Mouse (Mus musculus) kidney, postnatal 25 days (tissue): ENCODE data around the gene Grk6.

Experiments used
- DNase-seq, 2 experiments: peaks; one replicate each; pipeline ENCODE4 v3.0.0; 2021; ENCODE audit warnings: mixed read lengths in 2 of 2

Grk6 gene

DNA sequence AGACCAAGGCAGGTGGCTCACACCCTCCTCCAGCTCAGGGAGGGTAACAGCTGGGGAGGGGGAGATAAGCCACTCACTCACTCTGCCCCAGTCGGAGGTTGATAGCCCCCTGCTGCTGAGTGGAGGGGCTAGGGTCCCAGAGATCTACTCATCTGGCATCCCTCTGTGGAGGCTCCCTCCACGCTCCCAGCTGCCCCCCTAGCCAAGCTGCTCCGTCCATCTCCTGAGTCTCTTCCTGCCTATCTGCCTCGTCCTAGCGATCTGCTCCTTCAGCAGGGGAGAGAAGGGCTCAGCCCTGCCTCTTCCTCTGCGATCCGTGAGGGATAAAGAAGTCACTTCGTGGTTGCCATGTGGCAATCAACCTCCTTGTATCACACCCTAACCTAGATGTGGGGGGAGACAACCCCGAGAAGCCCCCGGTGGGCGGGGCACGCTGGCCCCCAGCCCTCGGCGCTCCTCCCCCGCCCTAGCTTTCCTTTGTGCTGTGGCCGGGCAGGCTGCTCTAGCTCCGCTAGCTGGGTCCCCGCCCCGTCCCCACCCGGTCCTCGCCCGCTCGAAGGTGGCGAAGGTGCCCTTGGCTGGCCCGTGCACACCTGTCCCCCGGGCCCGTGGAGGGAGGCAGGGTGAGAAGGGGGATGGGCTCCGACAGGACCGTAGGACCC lies 42.2 kb downstream of the Grk6 start:
- peak in 1 of 2 experiments; percentile 69 for DNase-seq

DNA sequence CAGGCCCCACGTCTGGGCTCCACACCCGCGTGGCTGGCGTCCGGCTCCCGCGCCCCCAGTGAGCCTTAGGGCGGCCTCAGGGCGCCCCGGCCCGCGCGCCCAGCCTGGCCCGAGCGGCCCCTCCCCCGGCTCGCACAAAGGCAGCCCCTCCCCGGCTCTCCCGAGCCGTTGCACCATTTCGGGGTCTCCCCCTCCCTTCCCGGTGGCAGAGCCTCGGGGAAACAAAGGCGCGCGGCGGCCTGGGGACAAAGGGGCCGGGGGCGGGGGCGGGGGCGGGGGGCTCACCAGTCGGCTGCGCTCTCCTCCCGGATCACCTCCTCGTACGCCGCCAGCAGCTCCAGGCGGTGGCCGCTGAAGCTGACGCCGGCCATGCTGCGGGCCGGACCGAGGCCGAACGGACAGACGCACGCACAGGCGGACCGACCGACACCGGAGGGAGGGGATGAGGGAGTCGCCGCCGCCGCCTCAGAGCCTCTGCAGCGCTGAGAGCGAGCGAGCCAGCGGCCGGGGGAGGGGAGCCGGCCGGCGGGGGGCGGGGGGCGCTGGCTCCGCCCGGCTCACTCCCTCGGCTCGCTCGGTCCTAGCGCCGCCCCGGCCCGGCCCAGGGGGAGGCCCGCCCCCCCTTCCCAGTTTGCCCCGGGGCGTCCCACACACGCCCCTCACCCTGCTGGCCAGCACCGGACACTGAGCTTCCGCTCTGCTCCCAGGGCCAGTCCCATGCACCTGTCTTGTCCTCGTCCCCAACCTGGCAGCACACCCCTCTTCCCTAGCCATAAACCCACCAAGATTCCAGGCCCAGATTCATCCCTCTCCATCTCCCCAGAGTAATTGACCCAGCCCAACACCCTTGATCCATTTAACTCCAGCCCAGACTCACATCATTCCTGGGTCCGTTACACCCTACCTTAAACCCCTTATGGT lies 43.0 kb downstream of the Grk6 start, which contains the start of gene Dbn1:
Gene Dbn1 (minus strand): TSS at position 534 of the 921 bp plus-strand sequence.
- peak; percentile 47 to 74 for DNase-seq

DNA sequence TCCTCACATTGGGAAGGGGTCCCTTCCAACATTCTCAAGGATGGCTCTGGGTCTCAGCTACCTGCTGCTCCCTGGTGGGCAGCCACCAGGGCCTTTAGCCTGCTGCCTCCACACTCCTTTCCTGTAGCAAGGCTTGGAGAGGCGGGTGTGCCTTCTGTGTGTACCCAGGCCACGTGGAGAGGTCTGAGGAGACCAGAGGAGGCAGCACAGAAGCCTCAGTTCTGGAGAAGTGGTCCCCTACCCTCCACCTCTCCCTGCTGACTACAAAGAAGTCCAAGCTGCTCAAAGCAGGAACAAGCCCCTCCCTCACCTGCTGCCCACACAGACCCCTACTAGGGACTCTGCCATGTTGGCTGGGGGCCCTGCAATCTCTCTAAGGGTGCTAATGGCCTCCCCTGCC lies 49.4 kb downstream of the Grk6 start:
- no peak for DNase-seq

DNA sequence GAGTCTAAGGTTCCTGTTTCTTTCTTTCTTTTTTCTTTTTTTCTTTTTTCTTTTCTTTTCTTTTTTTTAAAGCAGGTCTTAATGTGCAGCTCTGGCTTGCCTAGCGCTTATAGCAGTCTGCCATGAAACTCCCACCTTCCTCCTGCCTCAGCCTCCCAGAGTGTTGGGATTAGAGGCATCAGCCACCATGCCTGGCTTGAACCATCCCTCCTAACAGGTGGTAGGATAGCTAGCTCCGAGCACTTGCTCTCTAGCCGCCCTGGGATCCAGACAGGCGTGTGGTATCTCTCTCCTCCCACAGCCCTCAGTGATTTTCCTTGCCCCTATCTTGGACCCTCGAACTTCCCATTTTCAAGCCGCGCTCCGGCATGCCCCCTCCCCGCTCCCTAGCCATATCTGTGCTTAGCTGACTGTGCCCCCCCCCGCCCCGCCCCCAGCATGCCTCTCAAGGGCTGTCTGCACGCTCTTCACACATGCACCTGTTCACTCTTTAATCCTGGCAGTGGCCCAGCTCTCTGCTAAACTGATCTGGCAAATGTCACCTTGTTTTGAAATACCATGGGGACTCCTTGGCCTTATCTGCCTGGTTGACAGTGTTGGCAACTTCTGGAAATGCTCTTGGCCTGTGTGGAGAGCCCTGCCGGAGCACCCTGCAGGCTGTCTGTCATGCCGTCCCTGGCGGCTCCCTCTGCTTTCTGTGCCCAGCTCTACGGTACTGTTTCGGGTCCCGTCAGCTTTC lies 50.2 kb downstream of the Grk6 start:
- DNase-seq = peak; percentile 51 to 63

DNA sequence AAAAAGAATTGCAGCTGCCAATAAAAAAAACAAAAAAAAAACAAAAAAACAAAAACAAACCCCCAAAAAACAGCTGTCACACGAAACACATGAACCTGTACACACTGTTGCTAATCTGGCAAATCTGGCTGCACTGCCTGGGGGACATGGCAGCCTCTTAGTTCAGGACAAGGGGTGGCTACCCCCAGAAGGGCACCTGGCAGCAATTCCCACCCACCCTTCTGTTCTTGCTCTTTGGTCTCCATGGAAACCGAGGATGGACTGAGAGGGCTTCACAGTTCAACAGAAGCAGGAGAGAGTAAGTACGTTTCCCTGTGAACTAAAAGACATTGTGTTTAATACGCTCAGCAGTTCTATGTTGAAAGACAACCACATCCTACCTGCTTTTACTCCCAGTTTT lies 50.8 kb downstream of the Grk6 start:
- DNase-seq = no peak

DNA sequence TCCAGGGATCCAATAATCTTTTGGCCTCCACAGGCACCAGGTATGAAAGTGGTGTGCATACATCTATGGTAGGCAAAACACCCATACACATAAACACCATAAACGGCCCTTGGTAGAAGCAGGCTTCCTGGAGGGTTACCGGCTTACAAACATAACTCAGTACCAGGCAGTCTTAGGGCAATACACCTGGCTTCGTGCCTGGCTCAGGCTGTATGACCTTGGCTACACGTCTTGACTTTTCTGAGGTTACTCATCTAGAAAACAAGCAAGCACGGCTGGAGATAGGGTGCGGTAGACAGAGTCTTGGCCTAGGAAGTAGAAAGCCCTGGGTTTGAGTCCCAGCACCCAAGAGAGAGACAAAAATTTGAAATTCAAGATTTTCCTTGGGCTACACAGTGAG lies 51.8 kb downstream of the Grk6 start:
- DNase-seq = peak; percentile 62 to 73

DNA sequence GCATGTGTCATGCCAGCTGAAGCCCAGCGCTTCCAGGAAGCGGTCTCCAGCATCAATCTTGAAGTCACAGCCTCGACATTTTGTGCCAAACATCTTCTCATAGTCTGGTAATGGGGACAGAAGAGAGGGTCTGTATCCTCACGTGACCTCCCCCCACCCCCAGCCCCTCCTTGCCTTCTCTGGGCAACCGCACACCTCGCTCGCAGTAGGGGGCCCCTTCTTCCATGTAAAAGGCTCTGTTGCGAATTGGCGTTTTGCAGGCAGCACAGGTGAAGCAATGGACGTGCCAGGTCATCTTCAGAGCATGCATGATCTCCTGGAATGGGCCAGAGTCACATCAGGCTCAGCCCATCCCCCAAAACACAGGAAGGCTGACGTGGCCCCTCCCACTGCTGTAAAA lies 54.0 kb downstream of the Grk6 start:
- no peak for DNase-seq

DNA sequence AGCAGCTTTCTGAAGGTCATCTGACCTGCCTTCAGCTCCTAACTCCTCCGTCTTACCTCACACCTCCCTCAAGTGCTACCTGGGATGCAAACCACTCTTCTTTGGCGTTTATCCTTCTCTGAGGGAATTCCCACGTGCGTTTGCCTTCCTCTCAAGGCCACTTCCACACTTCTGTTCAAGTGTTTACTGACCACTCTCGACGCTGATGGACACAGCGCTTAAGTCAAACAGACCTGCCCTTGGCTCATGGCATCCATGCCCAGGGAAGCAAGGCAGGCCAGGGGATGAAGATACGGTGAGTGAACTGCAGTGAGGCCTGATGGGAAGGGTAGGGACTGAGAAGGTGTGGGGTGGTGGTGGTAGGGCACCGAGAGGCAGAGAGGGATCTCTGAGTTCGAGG lies 55.7 kb downstream of the Grk6 start:
- no peak for DNase-seq

DNA sequence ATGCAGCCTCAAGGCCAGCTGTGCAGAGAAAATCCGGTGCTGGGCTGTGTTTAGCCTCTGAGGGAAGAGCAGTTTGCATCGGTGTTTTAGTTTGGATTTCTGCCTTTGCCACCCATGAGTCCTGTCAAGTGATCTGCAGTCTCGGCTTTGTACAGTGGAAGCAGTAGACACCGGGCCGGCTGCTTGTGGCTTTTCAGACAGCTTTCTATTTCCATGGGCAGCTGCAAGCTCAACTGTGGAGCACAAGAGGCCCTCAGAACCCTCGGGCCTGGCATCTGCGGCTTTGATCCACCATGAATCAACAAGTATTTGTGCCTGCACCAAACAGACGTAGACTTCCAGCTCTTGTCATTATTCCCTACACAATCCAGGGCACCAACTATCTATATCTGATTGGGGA lies 57.5 kb downstream of the Grk6 start:
- no peak for DNase-seq

DNA sequence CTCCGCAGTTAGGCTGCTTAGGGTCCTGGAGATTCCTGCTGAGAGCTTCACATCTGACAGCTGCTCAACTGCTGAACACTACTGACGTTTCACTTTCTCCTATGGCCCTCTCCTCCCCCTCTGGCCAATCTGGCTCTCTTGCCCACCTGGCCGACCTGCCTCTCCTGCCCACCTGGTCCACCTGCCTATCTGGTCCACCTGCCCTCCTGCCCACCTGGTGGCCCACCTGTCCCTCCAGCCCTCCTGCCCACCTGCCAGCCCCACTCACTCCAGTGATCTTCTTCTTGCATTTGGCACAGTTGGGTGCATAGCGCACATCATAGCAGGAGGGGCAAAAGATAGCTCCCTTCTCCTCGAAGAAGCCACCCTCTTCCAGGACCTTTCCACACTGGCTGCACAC lies 59.5 kb downstream of the Grk6 start:
- no peak for DNase-seq

DNA sequence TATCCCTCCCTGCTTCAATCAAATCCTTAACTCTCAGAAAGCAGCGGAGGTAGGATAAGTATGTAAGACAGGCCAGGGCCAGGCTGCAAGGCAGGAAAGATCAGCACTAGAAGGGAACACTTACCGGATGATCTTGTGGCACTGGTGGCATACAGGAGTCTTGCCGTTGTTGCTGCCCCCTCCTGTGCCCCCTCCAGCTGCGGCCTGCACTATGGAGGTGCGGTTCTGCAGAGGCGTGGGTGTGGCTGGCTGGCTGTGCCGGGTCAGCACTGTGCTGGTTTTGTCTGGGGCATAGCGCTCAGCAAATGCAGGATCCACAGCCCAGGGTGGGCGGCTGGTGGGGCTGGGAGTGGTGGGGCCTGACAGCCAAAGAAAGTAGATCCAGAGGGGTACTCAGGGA lies 60.9 kb downstream of the Grk6 start:
- no peak for DNase-seq

DNA sequence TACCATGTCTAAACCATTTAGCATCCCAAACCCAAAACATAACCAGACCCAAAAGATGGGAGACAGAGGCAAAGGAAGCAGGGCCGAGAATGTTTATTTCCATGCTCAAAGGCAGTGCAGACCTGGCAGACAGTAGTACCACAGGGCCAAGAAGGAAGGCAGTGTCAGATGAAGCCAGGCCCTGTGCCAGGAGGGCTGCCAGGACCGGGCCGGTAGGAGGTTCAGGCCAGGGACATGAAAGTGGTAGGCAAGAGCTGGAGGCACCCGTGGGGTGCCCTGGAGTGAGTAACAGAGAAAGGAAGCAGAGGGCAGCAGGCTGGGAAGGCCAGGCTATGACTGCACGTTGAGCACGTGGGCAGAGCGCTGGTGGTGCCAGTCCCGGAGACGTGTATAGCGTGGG lies 61.8 kb downstream of the Grk6 start:
- no peak for DNase-seq

DNA sequence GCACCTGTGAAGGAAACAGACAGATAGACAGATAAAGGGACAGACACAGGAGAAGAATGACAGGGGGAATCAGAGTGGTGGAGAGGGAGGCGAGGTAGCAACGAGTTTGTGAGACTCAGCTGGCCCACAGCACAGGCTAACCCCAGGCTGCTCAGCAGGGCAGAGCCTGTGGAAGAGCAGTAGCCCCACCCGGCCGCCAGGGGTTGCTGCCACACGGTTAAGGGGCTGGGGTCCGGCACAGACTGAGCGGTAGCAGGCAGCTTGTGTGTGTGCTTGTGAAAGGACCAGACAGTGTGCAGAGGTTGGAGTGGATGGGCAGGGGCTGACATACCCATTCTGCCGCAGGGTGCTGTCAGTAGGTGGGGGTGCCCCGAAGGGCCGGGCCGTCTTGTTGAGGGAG lies 63.0 kb downstream of the Grk6 start:
- no peak for DNase-seq

DNA sequence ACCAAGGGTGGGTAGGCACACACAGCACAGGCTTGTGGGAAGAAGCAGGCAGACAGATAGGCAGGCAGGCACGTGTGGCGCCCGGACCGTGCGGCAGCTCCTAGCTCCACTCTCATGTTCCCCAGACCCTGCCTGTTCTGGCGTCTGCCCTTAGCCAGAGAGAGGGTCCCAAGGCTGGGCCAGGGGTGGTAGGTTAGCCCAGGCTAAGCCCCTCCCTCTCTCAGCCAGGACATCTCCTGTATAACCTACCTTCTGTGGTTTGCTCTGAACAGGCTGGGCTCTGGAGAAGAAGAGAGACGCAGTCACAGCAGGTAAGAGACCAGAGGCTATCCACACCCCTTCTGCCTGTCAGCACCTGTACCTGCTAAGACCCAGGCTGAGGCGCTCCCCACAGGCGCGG lies 63.7 kb downstream of the Grk6 start:
- DNase-seq = no peak

DNA sequence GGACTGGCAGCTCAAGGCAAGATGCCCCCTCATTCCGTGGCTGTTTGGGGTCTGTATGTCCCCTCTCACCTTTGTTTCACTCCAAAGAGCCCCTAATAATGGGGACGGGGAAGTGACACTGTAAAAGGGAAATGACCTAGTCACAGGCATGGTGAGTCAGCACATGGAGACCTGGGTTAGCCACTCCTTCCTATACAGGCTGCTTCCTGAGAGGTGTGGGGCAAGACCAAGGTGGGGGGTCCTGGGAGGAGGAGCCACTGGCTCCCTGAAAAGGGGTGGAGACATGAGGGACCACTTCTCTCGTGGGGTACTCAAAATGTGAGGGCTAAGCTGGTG lies 65.4 kb downstream of the Grk6 start:
- no peak for DNase-seq
